Mouse (Mus musculus): ENCODE results near the gene Pgf. TPM values are rescaled to one million over a fixed set of nuclear protein-coding genes. Genes with fewer than 3 reads are reported as not detected.
"Not testable (repeated sequence)": the region's sequence is repeated elsewhere in the genome, so short reads cannot be mapped to it uniquely, and the experiment has no call there.

The Pgf gene
- polyA plus RNA-seq, 1 experiment, result 5.7 TPM

GRCm38 (mm10) chr12:85151002-85151774 lies 26.4 kb downstream of the Pgf start, which contains the start of gene Rps6kl1:
Rps6kl1 (minus strand) TSS chr12:85151264.
- DNase-seq (ENCODE audit: low read depth), result peak; percentile 90
- no peak for TF ChIP-seq POLR2A (IDR thresholded peaks at IDR 0.05; ENCODE audit: borderline replicate concordance, extremely low read depth, insufficient read depth, insufficient read length, poor library complexity, severe bottlenecking)
- no peak for TF ChIP-seq CTCF (IDR thresholded peaks at IDR 0.05; ENCODE audit: borderline replicate concordance, extremely low read depth, insufficient read depth, insufficient read length)

DNA sequence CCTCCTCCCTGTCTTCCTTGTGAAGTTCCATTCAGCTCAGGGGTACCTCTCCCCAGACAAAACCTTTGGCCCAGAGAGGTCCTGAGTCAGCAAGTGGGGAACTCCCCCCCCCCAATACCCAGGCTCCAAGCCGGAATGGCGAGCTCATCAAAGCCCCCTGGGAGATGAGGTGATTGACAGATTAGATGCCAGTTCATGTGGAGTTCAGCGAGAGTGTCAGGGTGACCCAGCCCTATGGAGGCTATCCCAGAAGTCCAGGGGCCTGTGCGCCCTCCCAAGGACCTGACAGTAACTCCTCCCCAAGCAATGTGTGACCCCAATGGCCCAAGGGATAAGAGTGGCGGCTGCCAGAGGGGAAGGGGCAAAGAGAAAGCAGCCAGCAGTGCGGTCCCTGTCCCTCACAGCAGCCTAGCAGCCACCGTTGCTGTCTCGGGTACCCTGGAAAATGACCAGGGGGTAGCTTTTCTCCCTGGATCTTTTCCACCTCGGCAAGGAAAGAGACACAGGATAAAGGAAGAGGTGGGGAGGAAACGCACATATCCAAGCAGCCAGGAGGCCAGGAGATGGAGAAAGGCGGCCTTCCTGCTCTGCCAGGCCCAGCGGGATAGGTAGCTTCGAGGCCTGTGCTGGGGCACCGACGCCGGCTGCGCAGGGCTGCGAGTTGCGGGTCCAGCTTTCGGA lies 27.1 kb downstream of the Pgf start:
- no peak for TF ChIP-seq POLR2A (IDR thresholded peaks at IDR 0.05; ENCODE audit: borderline replicate concordance, extremely low read depth, insufficient read depth, insufficient read length, poor library complexity, severe bottlenecking)
- no peak for TF ChIP-seq CTCF (IDR thresholded peaks at IDR 0.05; ENCODE audit: borderline replicate concordance, extremely low read depth, insufficient read depth, insufficient read length)
- DNase-seq (ENCODE audit: low read depth), result no peak

DNA sequence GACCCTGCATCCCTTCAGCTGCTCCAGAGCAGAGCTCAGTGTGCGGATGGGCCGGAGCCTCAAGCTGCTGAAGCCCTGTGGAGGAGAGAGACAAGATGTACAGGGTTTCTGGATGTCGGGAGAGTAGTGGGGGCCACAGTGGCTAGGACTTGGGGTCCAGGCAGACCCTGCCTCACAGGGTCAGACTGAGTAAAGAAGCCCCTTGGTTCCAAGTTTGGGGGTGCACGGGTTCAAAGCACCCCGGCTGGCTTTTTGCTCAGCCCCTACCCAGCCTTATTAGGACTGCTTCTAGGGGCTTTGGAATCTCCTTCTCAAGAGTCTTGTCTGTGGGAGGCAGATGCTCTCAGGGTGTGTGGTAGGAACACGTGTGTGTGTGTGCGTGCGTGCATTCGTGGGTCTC lies 30.7 kb downstream of the Pgf start:
- DNase-seq (ENCODE audit: low read depth), result no peak
- TF ChIP-seq CTCF (IDR thresholded peaks at IDR 0.05; ENCODE audit: borderline replicate concordance, extremely low read depth, insufficient read depth, insufficient read length), result no peak
- TF ChIP-seq POLR2A (IDR thresholded peaks at IDR 0.05; ENCODE audit: borderline replicate concordance, extremely low read depth, insufficient read depth, insufficient read length, poor library complexity, severe bottlenecking), result no peak

- TF ChIP-seq CTCF (IDR thresholded peaks at IDR 0.05; ENCODE audit: borderline replicate concordance, extremely low read depth, insufficient read depth, insufficient read length) (no peak), POLR2A (IDR thresholded peaks at IDR 0.05; ENCODE audit: borderline replicate concordance, extremely low read depth, insufficient read depth, insufficient read length, poor library complexity, severe bottlenecking) (no peak)
- DNase-seq (ENCODE audit: low read depth), result peak; percentile 29
Observed at GRCm38 (mm10) chr12:85146355-85146754, 31.2 kb downstream of the Pgf start.

DNA sequence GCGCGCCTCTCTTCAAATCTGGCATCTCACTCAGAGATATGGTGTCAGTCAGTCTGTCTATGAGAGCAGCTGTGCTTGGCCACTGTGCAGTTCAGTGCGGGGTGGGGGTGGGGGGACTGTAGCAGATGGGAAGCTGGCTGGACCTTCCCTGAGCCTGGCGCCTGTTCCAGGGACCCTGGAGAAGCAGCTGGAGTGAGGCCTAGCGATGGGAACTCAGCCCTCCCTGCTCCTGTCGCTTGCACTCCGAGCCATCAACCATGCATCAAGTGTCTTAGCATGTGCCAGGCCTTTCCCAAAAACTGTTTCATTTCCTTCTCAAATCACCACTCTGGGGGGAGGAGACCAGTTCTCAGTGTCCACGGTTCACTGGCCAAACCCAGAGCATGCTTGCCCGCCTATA lies 32.0 kb downstream of the Pgf start:
- DNase-seq (ENCODE audit: low read depth), result peak; percentile 50

GRCm38 (mm10) chr12:85144821-85145220 lies 32.8 kb downstream of the Pgf start:
- TF ChIP-seq POLR2A (IDR thresholded peaks at IDR 0.05; ENCODE audit: borderline replicate concordance, extremely low read depth, insufficient read depth, insufficient read length, poor library complexity, severe bottlenecking) (no peak), CTCF (IDR thresholded peaks at IDR 0.05; ENCODE audit: borderline replicate concordance, extremely low read depth, insufficient read depth, insufficient read length) (no peak)
- DNase-seq (ENCODE audit: low read depth), result no peak

More for the DNA sequence above, 32.0 kb downstream of the Pgf start:
- TF ChIP-seq CTCF (IDR thresholded peaks at IDR 0.05; ENCODE audit: borderline replicate concordance, extremely low read depth, insufficient read depth, insufficient read length) (no peak), POLR2A (IDR thresholded peaks at IDR 0.05; ENCODE audit: borderline replicate concordance, extremely low read depth, insufficient read depth, insufficient read length, poor library complexity, severe bottlenecking) (no peak)

DNA sequence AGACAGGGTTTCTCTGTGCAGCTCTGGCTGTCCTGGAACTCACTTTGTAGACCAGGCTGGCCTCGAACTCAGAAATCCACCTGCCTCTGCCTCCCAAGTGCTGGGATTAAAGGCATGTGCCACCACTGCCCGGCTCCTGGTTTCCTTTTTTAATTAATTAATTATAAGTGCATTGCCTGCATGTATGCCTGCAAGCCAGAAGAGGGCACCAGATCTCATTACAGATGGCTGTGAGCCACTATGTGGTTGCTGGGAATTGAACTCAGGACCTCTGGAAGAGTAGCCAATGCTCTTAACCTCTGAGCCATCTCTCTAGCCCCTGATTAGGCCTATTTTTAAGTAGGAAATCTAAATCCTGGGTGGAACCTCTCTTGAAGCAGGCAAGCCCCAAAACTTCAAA lies 33.3 kb downstream of the Pgf start:
- DNase-seq (ENCODE audit: low read depth), result not testable (repeated sequence)

GRCm38 (mm10) chr12:85142803-85143202 lies 34.8 kb downstream of the Pgf start:
- TF ChIP-seq CTCF (IDR thresholded peaks at IDR 0.05; ENCODE audit: borderline replicate concordance, extremely low read depth, insufficient read depth, insufficient read length) (peak; percentile 93), POLR2A (IDR thresholded peaks at IDR 0.05; ENCODE audit: borderline replicate concordance, extremely low read depth, insufficient read depth, insufficient read length, poor library complexity, severe bottlenecking) (no peak)
- DNase-seq (ENCODE audit: low read depth), result peak; percentile 84

- no peak for DNase-seq (ENCODE audit: low read depth)
- TF ChIP-seq POLR2A (IDR thresholded peaks at IDR 0.05; ENCODE audit: borderline replicate concordance, extremely low read depth, insufficient read depth, insufficient read length, poor library complexity, severe bottlenecking) (no peak), CTCF (IDR thresholded peaks at IDR 0.05; ENCODE audit: borderline replicate concordance, extremely low read depth, insufficient read depth, insufficient read length) (no peak)
Observed at GRCm38 (mm10) chr12:85141096-85141495, 36.5 kb downstream of the Pgf start.

GRCm38 (mm10) chr12:85140036-85140701 lies 37.4 kb downstream of the Pgf start:
- TF ChIP-seq CTCF (IDR thresholded peaks at IDR 0.05; ENCODE audit: borderline replicate concordance, extremely low read depth, insufficient read depth, insufficient read length) (no peak), POLR2A (IDR thresholded peaks at IDR 0.05; ENCODE audit: borderline replicate concordance, extremely low read depth, insufficient read depth, insufficient read length, poor library complexity, severe bottlenecking) (no peak)

GRCm38 (mm10) chr12:85136627-85137026 lies 41.0 kb downstream of the Pgf start:
- no peak for DNase-seq (ENCODE audit: low read depth)
- TF ChIP-seq POLR2A (IDR thresholded peaks at IDR 0.05; ENCODE audit: borderline replicate concordance, extremely low read depth, insufficient read depth, insufficient read length, poor library complexity, severe bottlenecking) (no peak), CTCF (IDR thresholded peaks at IDR 0.05; ENCODE audit: borderline replicate concordance, extremely low read depth, insufficient read depth, insufficient read length) (no peak; the same call in 1 of the 2 replicates)

More at GRCm38 (mm10) chr12:85140036-85140701, 37.4 kb downstream of the Pgf start:
- DNase-seq (ENCODE audit: low read depth), result no peak

All from brain, embryonic 14.5 days (tissue).